Mouse (Mus musculus) heart, embryonic 15.5 days (tissue): ENCODE measurements around the gene Nosip. TPM values are rescaled to one million over a fixed set of nuclear protein-coding genes. Genes with fewer than 3 reads are reported as not detected.
"Not testable (repeated sequence)": the region's sequence is repeated elsewhere in the genome, so short reads cannot be mapped to it uniquely, and the experiment has no call there.

Experiments used
- ATAC-seq: fragments of 200-750 bp; cut with Nextera tagmentation; replicated peaks from 2 replicates; pipeline ENCODE4 v1.8.0; 2017; ENCODE audit warnings: low read depth, moderate TSS enrichment; ENCODE audit not compliant: insufficient number of reproducible peaks, insufficient read depth, low FRiP score
- H3K27ac ChIP-seq: fragments of 300-500 bp; sonication (generic); 2 replicates; pipeline ENCODE4 v1.5.1; 2015; ENCODE audit warnings: mild to moderate bottlenecking, inconsistent platforms
- H3K27me3 ChIP-seq: fragments of 300-500 bp; sonication (generic); 2 replicates; pipeline ENCODE4 v1.6.1; 2015; ENCODE audit warnings: inconsistent platforms
- H3K36me3 ChIP-seq: fragments of 300-500 bp; sonication (generic); 2 replicates; pipeline ENCODE4 v1.6.1; 2015; ENCODE audit warnings: mild to moderate bottlenecking, inconsistent platforms
- H3K4me1 ChIP-seq: fragments of 300-500 bp; sonication (generic); replicated peaks from 2 replicates; pipeline ENCODE4 v1.6.1; 2015; ENCODE audit warnings: inconsistent platforms
- H3K4me2 ChIP-seq: fragments of 300-500 bp; sonication (generic); 2 replicates; pipeline ENCODE4 v1.6.1; 2015; ENCODE audit warnings: inconsistent platforms, mild to moderate bottlenecking, moderate library complexity
- H3K4me3 ChIP-seq: fragments of 300-500 bp; sonication (generic); 2 replicates; pipeline ENCODE4 v1.5.1; 2015; ENCODE audit warnings: mild to moderate bottlenecking, inconsistent platforms
- H3K9ac ChIP-seq: fragments of 300-500 bp; sonication (generic); 2 replicates; pipeline ENCODE4 v1.6.1; 2015; ENCODE audit warnings: mild to moderate bottlenecking, inconsistent platforms
- H3K9me3 ChIP-seq: fragments of 300-500 bp; sonication (generic); replicated peaks from 2 replicates; pipeline ENCODE4 v1.6.1; 2016; ENCODE audit warnings: inconsistent platforms
- WGBS: fragments of 180-500 bp; shearing (Covaris S2); methylation state at CpG from one replicate; pipeline ENCODE4 v1.1.7; 2015; ENCODE audit warnings: mixed read lengths; 5-methylcytosine and 5-hydroxymethylcytosine counted together
- polyA plus RNA-seq: library from polyadenylated mRNA; unstranded; fragments of >200 nt; fragmentation: Nextera tagmentation; extraction: Ambion mirVana; gene quantifications from 2 replicates; pipeline ENCODE4 v1.2.1, GENCODE M21; 2015

Nosip gene
- polyA plus RNA-seq, 1 experiment from 2014 or later = 42.4 TPM

GRCm38 (mm10) chr7:45093516-45093905 is 31.3 kb downstream of the Nosip start:
- peaks cover 4% of the 10 kb centered on the region for H3K36me3 ChIP-seq
- no peak overlapping the region for H3K27ac ChIP-seq
- H3K4me3 ChIP-seq = no peak overlapping the region
- no peak overlapping the region for H3K4me2 ChIP-seq
- ATAC-seq = no peak
- WGBS = 34% methylated on average over 18 of the region's 18 CpGs
- H3K4me1 ChIP-seq = peaks cover 23% of the 10 kb centered on the region
- no peak overlapping the region for H3K9ac ChIP-seq
- no peaks in the 10 kb centered on the region for H3K27me3 ChIP-seq
- H3K9me3 ChIP-seq = no peaks in the 10 kb centered on the region

- Histone ChIP-seq H3K4me3 (no peak overlapping the region), H3K27ac (no peak overlapping the region), H3K4me1 (peaks cover 23% of the 10 kb centered on the region), H3K9ac (no peak overlapping the region), H3K4me2 (no peak overlapping the region), H3K9me3 (no peaks in the 10 kb centered on the region), H3K27me3 (no peaks in the 10 kb centered on the region), H3K36me3 (no peaks in the 10 kb centered on the region)
- ATAC-seq = no peak
- 57% methylated on average over 7 of the region's 7 CpGs for WGBS
Observed at GRCm38 (mm10) chr7:45094121-45094520, 31.9 kb downstream of the Nosip start.

DNA sequence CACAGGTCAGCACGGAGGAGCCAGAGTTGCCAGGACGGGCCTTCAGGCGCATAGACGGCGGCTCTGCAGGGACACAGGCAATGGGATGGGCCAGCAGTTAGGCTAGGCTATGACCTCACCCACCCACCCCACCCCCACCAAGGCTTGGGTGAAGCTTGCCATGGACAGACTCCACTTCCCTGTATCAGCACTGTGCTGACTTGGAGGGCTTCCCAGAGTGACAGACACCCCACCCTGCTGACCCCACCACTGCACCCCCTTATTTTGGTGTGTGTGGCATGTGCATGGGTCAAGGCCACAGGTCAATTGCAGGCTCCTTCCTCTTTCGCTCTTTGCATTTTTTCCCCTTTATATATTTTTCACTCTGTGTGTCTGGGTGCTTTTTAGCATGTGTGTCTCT is 33.1 kb downstream of the Nosip start:
- 62% methylated on average over 6 of the region's 6 CpGs for WGBS
- Histone ChIP-seq H3K4me1 (peaks cover 20% of the 10 kb centered on the region), H3K4me2 (no peak overlapping the region), H3K36me3 (no peaks in the 10 kb centered on the region), H3K9me3 (no peaks in the 10 kb centered on the region), H3K27ac (no peak overlapping the region), H3K27me3 (no peaks in the 10 kb centered on the region), H3K4me3 (no peak overlapping the region), H3K9ac (no peak overlapping the region)
- ATAC-seq = no peak

DNA sequence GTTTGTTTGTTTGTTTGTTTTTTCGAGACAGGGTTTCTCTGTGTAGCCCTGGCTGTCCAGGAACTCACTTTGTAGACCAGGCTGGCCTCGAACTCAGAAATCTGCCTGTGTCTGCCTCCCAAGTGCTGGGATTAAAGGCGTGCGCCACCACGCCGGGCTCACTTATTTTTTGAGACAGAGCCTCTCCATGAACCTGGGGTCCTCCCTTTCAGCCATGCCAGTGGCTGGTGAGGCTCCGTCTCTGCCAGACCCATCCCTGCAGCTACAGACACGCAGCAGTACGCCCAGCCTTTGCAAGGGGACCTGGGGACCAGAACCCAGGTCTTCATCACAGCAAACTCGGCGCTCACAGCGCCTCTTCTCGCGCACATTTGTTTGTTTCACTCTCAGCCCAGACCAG is 33.7 kb downstream of the Nosip start:
- WGBS = 93% methylated on average over 14 of the region's 14 CpGs
- ATAC-seq = not testable (repeated sequence)

DNA sequence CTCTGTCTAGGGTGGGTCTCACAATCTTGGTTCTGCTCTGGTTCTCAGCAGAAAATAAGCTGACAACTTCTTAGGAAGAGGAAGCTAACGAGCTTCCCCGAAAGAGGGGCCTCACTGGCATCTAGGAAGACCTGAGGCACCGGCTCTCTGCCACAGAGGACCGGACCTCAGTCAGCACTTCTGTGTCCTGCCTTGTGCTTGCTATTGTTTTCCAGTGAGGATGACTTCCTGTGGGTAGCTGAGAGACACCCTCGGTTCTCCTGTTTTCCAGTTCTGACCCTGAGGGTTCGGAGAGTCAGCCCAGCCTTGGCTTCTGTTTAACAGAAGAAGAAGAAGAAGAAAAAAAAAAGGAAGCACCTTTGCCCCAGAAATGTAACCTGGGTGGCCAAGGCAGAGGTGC is 35.2 kb downstream of the Nosip start:
- no peak overlapping the region for H3K4me3 ChIP-seq
- no peak overlapping the region for H3K9ac ChIP-seq
- 50% methylated on average over 6 of the region's 6 CpGs for WGBS
- no peak for ATAC-seq
- peak overlapping the region; percentile 14; the same call in 1 of the 2 replicates for H3K27ac ChIP-seq
- H3K4me2 ChIP-seq = no peak overlapping the region
- no peaks in the 10 kb centered on the region for H3K9me3 ChIP-seq
- no peaks in the 10 kb centered on the region for H3K27me3 ChIP-seq
- H3K4me1 ChIP-seq = peaks cover 7% of the 10 kb centered on the region; the same call in 1 of the 2 replicates
- H3K36me3 ChIP-seq = no peaks in the 10 kb centered on the region

More for the DNA sequence above, 33.7 kb downstream of the Nosip start:
- not testable (repeated sequence) for H3K9ac ChIP-seq, H3K4me3 ChIP-seq, H3K4me2 ChIP-seq, H3K27ac ChIP-seq, H3K9me3 ChIP-seq, H3K36me3 ChIP-seq, H3K27me3 ChIP-seq
- peaks cover 14% of the 10 kb centered on the region for H3K4me1 ChIP-seq

- Histone ChIP-seq H3K4me1 (peaks cover 18% of the 10 kb centered on the region), H3K27me3 (no peaks in the 10 kb centered on the region), H3K4me3 (no peak overlapping the region), H3K36me3 (no peaks in the 10 kb centered on the region), H3K9ac (no peak overlapping the region), H3K9me3 (no peaks in the 10 kb centered on the region), H3K27ac (no peak overlapping the region), H3K4me2 (no peak overlapping the region)
- WGBS = 87% methylated on average over 8 of the region's 8 CpGs
- ATAC-seq = no peak
Observed at GRCm38 (mm10) chr7:45098541-45099240, 36.5 kb downstream of the Nosip start.

DNA sequence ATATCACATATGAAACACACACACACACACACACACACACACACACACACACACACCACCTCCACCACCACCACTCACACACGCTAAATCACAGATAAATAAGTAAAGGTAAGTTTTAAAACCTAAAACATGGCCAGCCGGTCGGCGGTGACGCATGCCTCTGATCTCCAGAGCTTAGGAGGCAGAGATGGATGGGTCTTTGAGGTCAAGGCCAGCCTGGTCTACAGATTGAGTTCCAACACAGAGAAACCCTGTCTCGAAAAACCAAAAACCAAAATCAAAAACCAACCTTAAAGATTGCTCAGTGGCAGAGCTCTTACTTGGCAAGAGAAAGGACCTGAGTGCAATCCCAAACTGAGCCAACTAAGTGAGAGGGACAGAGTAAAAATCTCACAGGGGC is 37.8 kb downstream of the Nosip start:
- WGBS = 86% methylated on average over 6 of the region's 6 CpGs
- ATAC-seq = no peak
- no peak overlapping the region for H3K27ac ChIP-seq
- H3K9me3 ChIP-seq = no peaks in the 10 kb centered on the region
- H3K9ac ChIP-seq = no peak overlapping the region
- no peaks in the 10 kb centered on the region for H3K36me3 ChIP-seq
- no peaks in the 10 kb centered on the region for H3K27me3 ChIP-seq
- no peak overlapping the region for H3K4me3 ChIP-seq
- H3K4me2 ChIP-seq = no peak overlapping the region
- H3K4me1 ChIP-seq = peaks cover 26% of the 10 kb centered on the region

DNA sequence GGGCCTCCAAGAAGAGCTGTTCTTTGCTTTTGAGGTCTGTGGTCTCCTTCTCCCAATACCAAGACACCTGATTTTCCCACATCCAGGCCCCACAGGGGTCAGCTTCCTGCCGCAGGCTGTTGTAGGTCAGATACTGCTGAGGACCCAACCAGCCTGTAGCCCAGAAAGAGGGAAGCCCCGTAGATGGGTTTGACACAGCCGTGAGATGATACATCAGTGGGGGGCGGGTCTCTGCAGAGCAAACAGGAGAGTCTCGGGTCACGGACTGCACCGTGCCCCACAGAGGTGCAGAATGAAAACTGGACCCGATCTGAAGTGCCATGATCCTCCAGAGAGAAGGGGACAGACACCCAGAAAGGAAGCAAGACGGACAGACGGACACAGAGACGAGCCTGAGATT is 40.2 kb downstream of the Nosip start:
- Histone ChIP-seq H3K36me3 (no peaks in the 10 kb centered on the region), H3K9me3 (no peaks in the 10 kb centered on the region), H3K27me3 (no peaks in the 10 kb centered on the region), H3K4me2 (peak overlapping the region; percentile 62), H3K4me3 (peak overlapping the region; percentile 45; the same call in 1 of the 2 replicates), H3K4me1 (peaks cover 26% of the 10 kb centered on the region), H3K27ac (no peak overlapping the region), H3K9ac (no peak overlapping the region)
- ATAC-seq = no peak
- 73% methylated on average over 11 of the region's 11 CpGs for WGBS

DNA sequence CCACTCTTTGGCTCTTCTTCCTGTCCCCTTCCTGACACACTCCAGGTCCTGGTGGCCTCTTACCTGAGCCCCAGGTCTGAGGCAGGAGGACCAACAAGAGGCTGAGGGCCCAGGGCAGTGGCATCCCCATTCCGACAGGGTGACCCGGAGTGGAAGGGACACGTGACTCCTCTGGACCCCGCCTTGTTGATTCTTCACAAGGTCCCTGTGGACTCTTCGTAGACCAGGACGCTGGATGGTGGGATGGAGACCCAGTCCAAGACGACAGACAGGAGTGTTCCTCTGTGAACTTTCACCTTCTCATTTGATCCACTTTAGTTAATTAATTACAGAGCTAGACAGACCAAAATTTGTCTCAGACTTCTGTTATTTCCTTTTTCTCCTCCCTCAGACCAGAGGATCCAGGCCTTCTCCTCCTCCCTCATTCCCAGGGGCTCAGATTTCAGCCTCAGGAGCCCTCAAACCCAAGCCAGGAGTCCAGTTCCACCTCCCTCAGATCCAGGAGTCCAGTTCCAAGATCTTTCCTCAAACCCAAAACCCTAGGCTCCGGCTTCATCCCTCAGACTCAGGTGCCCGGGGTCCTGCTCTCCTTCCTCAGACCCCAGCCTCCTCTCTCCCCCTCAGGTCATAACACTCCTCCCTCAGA is 40.8 kb downstream of the Nosip start:
- no peaks in the 10 kb centered on the region for H3K36me3 ChIP-seq
- H3K9ac ChIP-seq = peak overlapping the region; percentile 51
- H3K27ac ChIP-seq = peak overlapping the region; percentile 87
- ATAC-seq = no peak
- H3K9me3 ChIP-seq = no peaks in the 10 kb centered on the region
- H3K27me3 ChIP-seq = no peaks in the 10 kb centered on the region
- peak overlapping the region; percentile 62 for H3K4me2 ChIP-seq
- peak overlapping the region; percentile 45 for H3K4me3 ChIP-seq
- peaks cover 26% of the 10 kb centered on the region for H3K4me1 ChIP-seq
- 67% methylated on average over 9 of the region's 9 CpGs for WGBS

- peak; percentile 95 for ATAC-seq
- no peaks in the 10 kb centered on the region for H3K9me3 ChIP-seq
- H3K36me3 ChIP-seq = no peaks in the 10 kb centered on the region
- peak within 1 kb of the TSS; percentile 62 for H3K4me2 ChIP-seq
- peak within 1 kb of the TSS; percentile 87 for H3K27ac ChIP-seq
- peak within 1 kb of the TSS; percentile 45 for H3K4me3 ChIP-seq
- 23% methylated on average over 7 of the region's 7 CpGs for WGBS
- peaks cover 26% of the 10 kb centered on the region for H3K4me1 ChIP-seq
- peak within 1 kb of the TSS; percentile 51 for H3K9ac ChIP-seq
- H3K27me3 ChIP-seq = no peaks in the 10 kb centered on the region
Observed at GRCm38 (mm10) chr7:45103652-45104180, 41.5 kb downstream of the Nosip start, which contains the start of gene Fcgrt. Gene Fcgrt, minus strand, starts transcription at chr7:45103851.

DNA sequence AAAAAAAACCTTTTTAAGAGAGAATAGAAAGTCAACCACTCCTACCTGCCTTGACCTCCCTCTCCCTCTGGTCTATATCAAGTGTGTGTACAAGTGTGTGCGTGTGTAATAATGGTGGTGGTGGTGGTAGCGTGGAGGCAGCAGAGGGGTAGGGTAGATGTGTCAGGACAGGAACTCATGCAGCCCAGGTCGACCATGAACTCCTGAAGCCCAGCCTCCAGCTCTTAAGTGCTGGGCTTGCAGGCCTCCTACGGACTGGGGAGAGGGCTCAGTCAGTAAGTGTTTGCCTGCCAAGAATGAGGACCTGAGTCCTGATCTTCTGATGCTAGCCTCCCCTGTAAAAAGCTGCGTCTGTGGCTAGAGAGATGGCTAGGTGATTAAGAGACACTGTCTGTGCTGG is 42.7 kb downstream of the Nosip start:
- H3K9ac ChIP-seq = no peak overlapping the region

More for the DNA sequence above, 42.7 kb downstream of the Nosip start:
- Histone ChIP-seq H3K9me3 (no peaks in the 10 kb centered on the region), H3K27me3 (no peaks in the 10 kb centered on the region), H3K4me2 (no peak overlapping the region), H3K4me1 (peaks cover 26% of the 10 kb centered on the region), H3K27ac (no peak overlapping the region), H3K36me3 (no peaks in the 10 kb centered on the region), H3K4me3 (no peak overlapping the region)
- no peak for ATAC-seq
- 69% methylated on average over 5 of the region's 5 CpGs for WGBS
